Mouse (Mus musculus): ENCODE results near the gene Panx1. TPM values are rescaled to one million over a fixed set of nuclear protein-coding genes. Genes with fewer than 3 reads are reported as not detected.

The Panx1 gene
- polyA plus RNA-seq, 1 experiment from 2014 or later, result 117 TPM

- Histone ChIP-seq H3K27me3 (no peaks in the 10 kb centered on the region), H3K4me1 (peaks cover 19% of the 10 kb centered on the region), H3K4me3 (no peak overlapping the region), H3K36me3 (peaks cover 16% of the 10 kb centered on the region), H3K4me2 (replicated peaks) (no peak overlapping the region), H3K9ac (replicated peaks) (no peak overlapping the region), H3K27ac (replicated peaks) (peak overlapping the region; percentile 78), H3K9me3 (no peaks in the 10 kb centered on the region)
- WGBS, result 35% methylated on average over 4 of the region's 4 CpGs
- peak; percentile 73 for ATAC-seq (ENCODE audit: low FRiP score, low read depth)
These were observed 8.5 kb downstream of the Panx1 start for GRCm38 (mm10) chr9:15036807-15037206.

- H3K27ac ChIP-seq (replicated peaks), result no peak overlapping the region
- no peak overlapping the region for H3K4me3 ChIP-seq
- no peaks in the 10 kb centered on the region for H3K9me3 ChIP-seq
- H3K9ac ChIP-seq (replicated peaks), result no peak overlapping the region
- no peak overlapping the region for H3K4me2 ChIP-seq (replicated peaks)
- peak; percentile 48; the same call in 1 of the 2 replicates for ATAC-seq (ENCODE audit: low FRiP score, low read depth)
- 94% methylated on average over 2 of the region's 2 CpGs for WGBS
- H3K4me1 ChIP-seq, result peaks cover 19% of the 10 kb centered on the region
- peaks cover 20% of the 10 kb centered on the region for H3K36me3 ChIP-seq
- H3K27me3 ChIP-seq, result no peaks in the 10 kb centered on the region
These were observed 8.9 kb downstream of the Panx1 start for GRCm38 (mm10) chr9:15036405-15036804.

- H3K4me2 ChIP-seq (replicated peaks), result no peak overlapping the region
- no peak overlapping the region for H3K9ac ChIP-seq (replicated peaks)
- H3K36me3 ChIP-seq, result peaks cover 20% of the 10 kb centered on the region
- H3K9me3 ChIP-seq, result no peaks in the 10 kb centered on the region
- no peak overlapping the region for H3K4me3 ChIP-seq
- no peaks in the 10 kb centered on the region for H3K27me3 ChIP-seq
- ATAC-seq (ENCODE audit: low FRiP score, low read depth), result no peak
- WGBS, result 93% methylated on average over 7 of the region's 7 CpGs
- no peak overlapping the region for H3K27ac ChIP-seq (replicated peaks)
- H3K4me1 ChIP-seq, result peaks cover 19% of the 10 kb centered on the region
These were observed 9.3 kb downstream of the Panx1 start for GRCm38 (mm10) chr9:15035979-15036378.

GRCm38 (mm10) chr9:15034546-15035273 lies 10.6 kb downstream of the Panx1 start:
- ATAC-seq (ENCODE audit: low FRiP score, low read depth), result no peak
- Histone ChIP-seq H3K9ac (replicated peaks) (no peak overlapping the region), H3K9me3 (no peaks in the 10 kb centered on the region), H3K4me3 (no peak overlapping the region), H3K27me3 (no peaks in the 10 kb centered on the region), H3K27ac (replicated peaks) (no peak overlapping the region), H3K36me3 (peaks cover 16% of the 10 kb centered on the region), H3K4me2 (replicated peaks) (no peak overlapping the region), H3K4me1 (peaks cover 19% of the 10 kb centered on the region)
- 87% methylated on average over 7 of the region's 7 CpGs for WGBS

- peaks cover 16% of the 10 kb centered on the region for H3K36me3 ChIP-seq
- H3K27me3 ChIP-seq, result no peaks in the 10 kb centered on the region
- no peak for ATAC-seq (ENCODE audit: low FRiP score, low read depth)
- peaks cover 19% of the 10 kb centered on the region for H3K4me1 ChIP-seq
- no peaks in the 10 kb centered on the region for H3K9me3 ChIP-seq
- WGBS, result 70% methylated on average over 5 of the region's 5 CpGs
- no peak overlapping the region for H3K4me2 ChIP-seq (replicated peaks)
- no peak overlapping the region for H3K27ac ChIP-seq (replicated peaks)
- no peak overlapping the region for H3K4me3 ChIP-seq
- H3K9ac ChIP-seq (replicated peaks), result no peak overlapping the region
These were observed 11.6 kb downstream of the Panx1 start for GRCm38 (mm10) chr9:15033568-15034160.

GRCm38 (mm10) chr9:15032797-15033196 lies 12.5 kb downstream of the Panx1 start:
- Histone ChIP-seq H3K9ac (replicated peaks) (no peak overlapping the region), H3K4me3 (no peak overlapping the region), H3K36me3 (peaks cover 13% of the 10 kb centered on the region), H3K9me3 (no peaks in the 10 kb centered on the region), H3K27me3 (no peaks in the 10 kb centered on the region), H3K27ac (replicated peaks) (no peak overlapping the region), H3K4me2 (replicated peaks) (no peak overlapping the region), H3K4me1 (peaks cover 17% of the 10 kb centered on the region)
- 96% methylated on average over 4 of the region's 4 CpGs for WGBS
- ATAC-seq (ENCODE audit: low FRiP score, low read depth), result no peak

- WGBS, result 89% methylated on average over 8 of the region's 8 CpGs
- Histone ChIP-seq H3K27ac (replicated peaks) (no peak overlapping the region), H3K36me3 (peaks cover 25% of the 10 kb centered on the region), H3K9me3 (no peaks in the 10 kb centered on the region), H3K4me3 (no peak overlapping the region), H3K9ac (replicated peaks) (no peak overlapping the region), H3K27me3 (no peaks in the 10 kb centered on the region), H3K4me2 (replicated peaks) (no peak overlapping the region), H3K4me1 (0 out of 2 replicates have a peak, but pooled peaks cover 5% of the 10 kb centered on the region)
- ATAC-seq (ENCODE audit: low FRiP score, low read depth), result no peak
These were observed 14.5 kb downstream of the Panx1 start for GRCm38 (mm10) chr9:15030771-15031170.

- WGBS, result 54% methylated on average over 5 of the region's 5 CpGs
- Histone ChIP-seq H3K9ac (replicated peaks) (no peak overlapping the region), H3K36me3 (peaks cover 25% of the 10 kb centered on the region), H3K4me3 (no peak overlapping the region), H3K4me2 (replicated peaks) (no peak overlapping the region), H3K4me1 (no peaks in the 10 kb centered on the region), H3K27ac (replicated peaks) (no peak overlapping the region), H3K27me3 (no peaks in the 10 kb centered on the region), H3K9me3 (no peaks in the 10 kb centered on the region)
- ATAC-seq (ENCODE audit: low FRiP score, low read depth), result peak; percentile 38
These were observed 16.1 kb downstream of the Panx1 start for GRCm38 (mm10) chr9:15029025-15029727.

GRCm38 (mm10) chr9:15027725-15028124 lies 17.6 kb downstream of the Panx1 start:
- ATAC-seq (ENCODE audit: low FRiP score, low read depth), result no peak
- peaks cover 21% of the 10 kb centered on the region for H3K36me3 ChIP-seq
- WGBS, result 71% methylated on average over 3 of the region's 3 CpGs
- H3K27ac ChIP-seq (replicated peaks), result no peak overlapping the region
- H3K4me1 ChIP-seq, result no peaks in the 10 kb centered on the region
- no peak overlapping the region for H3K4me2 ChIP-seq (replicated peaks)
- no peak overlapping the region for H3K4me3 ChIP-seq
- no peak overlapping the region for H3K9ac ChIP-seq (replicated peaks)
- H3K27me3 ChIP-seq, result no peaks in the 10 kb centered on the region
- H3K9me3 ChIP-seq, result no peaks in the 10 kb centered on the region

GRCm38 (mm10) chr9:15023049-15023448 lies 22.2 kb downstream of the Panx1 start:
- 100% methylated on average over 1 of the region's 1 CpGs for WGBS

GRCm38 (mm10) chr9:15021156-15021555 lies 24.1 kb downstream of the Panx1 start:
- Histone ChIP-seq H3K36me3 (peaks cover 36% of the 10 kb centered on the region), H3K9me3 (no peaks in the 10 kb centered on the region), H3K4me1 (no peaks in the 10 kb centered on the region), H3K4me2 (replicated peaks) (no peak overlapping the region), H3K27ac (replicated peaks) (no peak overlapping the region), H3K9ac (replicated peaks) (no peak overlapping the region), H3K4me3 (no peak overlapping the region), H3K27me3 (no peaks in the 10 kb centered on the region)
- ATAC-seq (ENCODE audit: low FRiP score, low read depth), result no peak
- WGBS, result 85% methylated on average over 9 of the region's 9 CpGs

More at GRCm38 (mm10) chr9:15023049-15023448, 22.2 kb downstream of the Panx1 start:
- Histone ChIP-seq H3K27ac (replicated peaks) (no peak overlapping the region), H3K27me3 (no peaks in the 10 kb centered on the region), H3K36me3 (peaks cover 38% of the 10 kb centered on the region), H3K9me3 (no peaks in the 10 kb centered on the region), H3K4me1 (no peaks in the 10 kb centered on the region), H3K9ac (replicated peaks) (no peak overlapping the region), H3K4me3 (no peak overlapping the region), H3K4me2 (replicated peaks) (no peak overlapping the region)
- ATAC-seq (ENCODE audit: low FRiP score, low read depth), result no peak

GRCm38 (mm10) chr9:15020561-15021080 lies 24.7 kb downstream of the Panx1 start:
- H3K27me3 ChIP-seq, result no peaks in the 10 kb centered on the region
- no peak for ATAC-seq (ENCODE audit: low FRiP score, low read depth)
- H3K36me3 ChIP-seq, result peaks cover 34% of the 10 kb centered on the region
- no peak overlapping the region for H3K9ac ChIP-seq (replicated peaks)
- no peaks in the 10 kb centered on the region for H3K4me1 ChIP-seq
- H3K4me3 ChIP-seq, result no peak overlapping the region
- no peak overlapping the region for H3K4me2 ChIP-seq (replicated peaks)
- WGBS, result 92% methylated on average over 5 of the region's 5 CpGs
- no peaks in the 10 kb centered on the region for H3K9me3 ChIP-seq
- no peak overlapping the region for H3K27ac ChIP-seq (replicated peaks)

Data from midbrain, embryonic 12.5 days (tissue).